Mouse (Mus musculus) neural tube, embryonic 13.5 days (tissue): ENCODE data around the gene Arhgef38. TPM values are rescaled to one million over a fixed set of nuclear protein-coding genes. Genes with fewer than 3 reads are reported as not detected.

Experiments used
- ATAC-seq: fragments of 200-750 bp; cut with Nextera tagmentation; 2 replicates; pipeline ENCODE4 v1.8.0; 2017; ENCODE audit warnings: low read depth, mild to moderate bottlenecking, moderate TSS enrichment, moderate library complexity
- H3K27ac ChIP-seq: fragments of 300-500 bp; sonication (generic); replicated peaks from 2 replicates; pipeline ENCODE4 v1.5.1; 2015; ENCODE audit warnings: moderate library complexity, mild to moderate bottlenecking, inconsistent platforms
- H3K27me3 ChIP-seq: fragments of 300-500 bp; sonication (generic); 2 replicates; pipeline ENCODE4 v1.6.1; 2015; ENCODE audit warnings: mild to moderate bottlenecking, inconsistent platforms
- H3K36me3 ChIP-seq: fragments of 300-500 bp; sonication (generic); 2 replicates; pipeline ENCODE4 v1.6.1; 2015; ENCODE audit warnings: mild to moderate bottlenecking, inconsistent platforms
- H3K4me1 ChIP-seq: fragments of 300-500 bp; sonication (generic); replicated peaks from 2 replicates; pipeline ENCODE4 v1.6.1; 2015; ENCODE audit warnings: inconsistent platforms
- H3K4me2 ChIP-seq: fragments of 300-500 bp; sonication (generic); 2 replicates; pipeline ENCODE4 v1.6.1; 2015; ENCODE audit warnings: inconsistent platforms, mild to moderate bottlenecking, moderate library complexity
- H3K4me3 ChIP-seq: fragments of 300-500 bp; sonication (generic); 2 replicates; pipeline ENCODE4 v1.5.1; 2015; ENCODE audit warnings: mild to moderate bottlenecking, inconsistent platforms
- H3K9ac ChIP-seq: fragments of 300-500 bp; sonication (generic); 2 replicates; pipeline ENCODE4 v1.6.1; 2015; ENCODE audit warnings: moderate library complexity, mild to moderate bottlenecking, inconsistent platforms
- H3K9me3 ChIP-seq: fragments of 300-500 bp; sonication (generic); 2 replicates; pipeline ENCODE4 v1.6.1; 2016; ENCODE audit warnings: inconsistent platforms
- WGBS: fragments of 180-500 bp; shearing (Covaris S2); methylation state at CpG from one replicate; pipeline ENCODE4 v1.1.7; 2015; 5-methylcytosine and 5-hydroxymethylcytosine counted together
- polyA plus RNA-seq: library from polyadenylated mRNA; unstranded; fragments of >200 nt; fragmentation: Nextera tagmentation; extraction: Ambion mirVana; gene quantifications from 2 replicates; pipeline ENCODE4 v1.2.1, GENCODE M21; 2015

Arhgef38 gene
- polyA plus RNA-seq, 1 experiment from 2014 or later, result not detected

DNA sequence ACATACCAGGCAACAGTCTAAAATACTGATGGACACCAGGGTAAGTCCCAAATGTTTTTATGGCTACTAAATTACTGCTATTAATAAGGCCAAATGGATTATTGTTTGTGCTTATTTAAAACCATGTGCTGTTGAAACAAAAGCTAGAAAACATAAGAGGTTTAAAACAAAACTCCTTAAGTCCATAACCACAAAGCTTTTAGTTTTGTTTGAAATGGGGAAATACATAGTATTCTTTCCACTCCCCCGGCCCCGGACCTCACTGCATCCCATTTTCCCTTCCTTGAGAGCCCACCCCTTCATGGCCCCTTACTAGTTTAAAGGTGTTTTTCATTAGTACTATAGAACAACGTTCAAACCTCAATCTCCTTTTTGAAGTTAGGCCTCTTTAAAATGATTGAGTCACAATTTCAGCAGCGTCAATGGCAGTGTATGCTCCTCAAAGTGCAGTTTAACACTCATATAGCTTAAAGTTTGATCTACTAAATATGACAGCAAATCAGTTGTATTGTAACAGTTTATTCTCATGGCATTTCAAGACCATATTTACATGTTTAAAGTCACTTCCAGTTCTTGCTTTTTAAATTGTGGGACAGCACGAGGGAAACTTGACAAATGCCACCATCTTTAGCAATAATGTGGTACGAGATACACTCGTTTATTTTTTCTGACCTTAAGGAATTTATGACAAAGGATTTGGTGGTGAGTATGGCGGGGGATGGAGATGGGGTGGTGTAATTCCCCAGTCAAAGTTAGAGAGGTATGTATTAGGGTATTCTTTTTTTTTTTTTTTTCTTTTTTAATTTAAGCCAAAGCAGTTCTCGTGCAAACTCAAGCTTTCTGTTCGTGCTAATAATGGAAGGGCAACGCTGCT is 144.3 kb downstream of the Arhgef38 start:
- peak overlapping the region; percentile 66 for H3K4me2 ChIP-seq
- peak overlapping the region; percentile 79 for H3K4me3 ChIP-seq
- H3K9me3 ChIP-seq, result no peaks in the 10 kb centered on the region
- no peaks in the 10 kb centered on the region for H3K36me3 ChIP-seq
- H3K27ac ChIP-seq, result peak overlapping the region; percentile 97
- no peaks in the 10 kb centered on the region for H3K27me3 ChIP-seq
- 7% methylated on average over 11 of the region's 11 CpGs for WGBS
- no peak for ATAC-seq
- H3K4me1 ChIP-seq, result peaks cover 34% of the 10 kb centered on the region
- peak overlapping the region; percentile 95 for H3K9ac ChIP-seq

DNA sequence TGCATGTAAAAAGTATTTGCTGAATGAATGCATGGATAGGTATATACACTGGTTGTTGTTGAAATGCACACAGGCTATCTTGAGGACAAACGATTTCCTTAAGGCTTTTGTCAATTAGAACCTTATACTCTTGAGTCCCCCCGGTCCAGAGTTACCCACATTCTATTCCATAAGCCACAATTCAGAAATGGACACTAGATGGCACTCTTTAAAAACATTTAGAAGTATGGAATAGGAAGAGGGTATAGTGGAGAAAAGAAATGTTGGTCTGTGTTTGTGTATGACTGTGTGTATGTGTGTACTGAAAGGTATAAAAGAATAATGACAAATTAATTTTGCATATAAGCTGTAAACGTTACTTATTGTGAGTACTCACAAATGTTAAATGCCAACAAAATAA is 148.9 kb downstream of the Arhgef38 start:
- WGBS, result 80% methylated on average over 3 of the region's 3 CpGs
- Histone ChIP-seq H3K36me3 (peaks cover 27% of the 10 kb centered on the region), H3K4me3 (no peak overlapping the region), H3K9me3 (no peaks in the 10 kb centered on the region), H3K27ac (no peak overlapping the region), H3K27me3 (no peaks in the 10 kb centered on the region), H3K9ac (no peak overlapping the region), H3K4me1 (peaks cover 10% of the 10 kb centered on the region), H3K4me2 (no peak overlapping the region)
- 0 out of 2 replicates have a peak, but pooled peaks have one; percentile 72 for ATAC-seq

DNA sequence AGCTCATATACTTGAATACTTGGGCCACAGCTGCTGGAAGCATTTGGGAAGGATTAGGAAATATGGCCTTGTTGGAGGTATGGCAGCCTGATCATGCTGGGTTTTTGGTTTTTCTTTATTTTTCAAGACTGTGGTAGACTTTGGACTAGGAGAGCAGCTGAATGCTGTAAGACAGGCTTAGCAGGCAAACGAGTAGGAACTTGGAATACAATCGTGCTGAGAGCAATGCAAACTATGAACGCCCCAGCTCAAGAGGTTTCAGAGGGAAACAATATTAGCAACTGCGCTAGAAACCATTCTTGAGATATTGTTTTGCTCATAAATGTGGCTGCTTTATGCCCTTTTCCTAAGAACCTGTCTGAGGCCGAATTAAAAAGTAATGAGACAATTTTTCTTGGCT is 152.0 kb downstream of the Arhgef38 start:
- ATAC-seq, result no peak
- no peaks in the 10 kb centered on the region for H3K4me1 ChIP-seq
- H3K27ac ChIP-seq, result no peak overlapping the region
- peaks cover 27% of the 10 kb centered on the region for H3K36me3 ChIP-seq
- no peak overlapping the region for H3K9ac ChIP-seq
- H3K4me2 ChIP-seq, result no peak overlapping the region
- 95% methylated on average over 5 of the region's 5 CpGs for WGBS
- H3K4me3 ChIP-seq, result no peak overlapping the region
- H3K9me3 ChIP-seq, result no peaks in the 10 kb centered on the region
- H3K27me3 ChIP-seq, result no peaks in the 10 kb centered on the region

DNA sequence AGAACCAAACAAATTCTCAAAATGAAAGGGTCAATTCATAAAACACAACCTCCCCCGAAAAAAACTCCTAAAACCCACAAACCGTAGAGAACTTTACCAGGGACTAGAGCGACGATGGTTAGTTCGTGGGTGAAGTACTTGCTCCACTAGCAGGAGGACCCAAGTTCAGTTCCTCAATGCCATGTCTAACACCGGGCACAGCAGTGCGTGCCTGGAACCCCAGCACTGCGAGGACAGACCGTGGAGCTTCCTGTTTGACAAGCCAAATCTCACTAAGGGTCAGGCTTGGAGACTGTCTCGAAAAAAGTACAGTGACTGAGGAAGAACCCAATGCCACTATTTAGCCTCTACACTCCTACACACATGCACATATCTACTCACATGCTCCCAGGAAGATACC is 159.2 kb downstream of the Arhgef38 start:
- Histone ChIP-seq H3K4me2 (no peak overlapping the region), H3K9ac (no peak overlapping the region), H3K36me3 (peaks cover 6% of the 10 kb centered on the region), H3K9me3 (no peaks in the 10 kb centered on the region), H3K4me3 (no peak overlapping the region), H3K27me3 (no peaks in the 10 kb centered on the region), H3K27ac (no peak overlapping the region), H3K4me1 (no peaks in the 10 kb centered on the region)
- ATAC-seq, result no peak
- 94% methylated on average over 10 of the region's 10 CpGs for WGBS

Other genes with a start within 250 kb of the Arhgef38 start
- gene Ints12, start 143.1 kb downstream of the Arhgef38 start, polyA plus RNA-seq, result 18.0 and 21.9 TPM in 2 replicates
- 4.1 and 5.7 TPM in 2 replicates for gene Gstcd, start 142.9 kb downstream of the Arhgef38 start, polyA plus RNA-seq
- gene Ppa2, start 75.2 kb upstream of the Arhgef38 start, polyA plus RNA-seq, result 84.4 and 86.9 TPM in 2 replicates